Mouse (Mus musculus): ENCODE results near the gene Gpatch2l. TPM values are rescaled to one million over a fixed set of nuclear protein-coding genes. Genes with fewer than 3 reads are reported as not detected.

Gene Gpatch2l
- total and polyA plus RNA-seq, 3 experiments, result 5.5 to 8.5 (median 8.0) TPM

GRCm38 (mm10) chr12:86212693-86213470, 28.8 kb upstream of the Gpatch2l start:
- peaks cover 44% of the 10 kb centered on the region for H3K27me3 ChIP-seq (replicated peaks)
- H3K9me3 ChIP-seq (replicated peaks; ENCODE audit: low read length), result no peaks in the 10 kb centered on the region
- dilution Hi-C loops (cut with MboI; ENCODE audit: extremely low pct_ligation_motif_present, extremely low pct_unique_long_range_greater_than_20kb, low sequenced_read_pairs), result no loop called here
- H3K27ac ChIP-seq (ENCODE audit: insufficient read depth, low read depth), result no peak overlapping the region
- 0 out of 2 replicates have a peak overlapping the region, but pooled peaks have one; percentile 2 for H3K4me2 ChIP-seq (ENCODE audit: insufficient read depth, low read depth, poor library complexity, severe bottlenecking)
- H3K4me1 ChIP-seq (ENCODE audit: control insufficient read depth in 1 of 2, insufficient read depth in 2 of 2), result peaks cover 0 to 5% of the 10 kb centered on the region in 2 experiments; a peak in 1 of 4 replicates
- TF ChIP-seq POLR2AphosphoS2 (IDR thresholded peaks at IDR 0.05; ENCODE audit: low read depth, low read length) (no peak), BHLHE40 (IDR thresholded peaks at IDR 0.05; ENCODE audit: low read depth, low read length) (no peak), SIN3A (IDR thresholded peaks at IDR 0.05; ENCODE audit: low read length) (peak; percentile 74), NRF1 (IDR thresholded peaks at IDR 0.05; ENCODE audit: low read depth, low read length) (no peak), ZNF384 (IDR thresholded peaks at IDR 0.05; ENCODE audit: low read depth, low read length) (no peak), KAT2A (IDR thresholded peaks at IDR 0.05; ENCODE audit: insufficient replicate concordance, low read length) (no peak), RAD21 (IDR thresholded peaks at IDR 0.05; ENCODE audit: low read depth, low read length) (no peak), CHD2 (IDR thresholded peaks at IDR 0.05; ENCODE audit: low read length) (no peak), IRF4 (IDR thresholded peaks at IDR 0.05; ENCODE audit: low read depth, low read length) (peak; percentile 50; the same call in 1 of the 2 replicates), CTCF (conservative IDR thresholded peaks at IDR 0.05 in 1 of 2, IDR thresholded peaks at IDR 0.05 in 1 of 2; ENCODE audit: low read depth in 2 of 2, low read length in 2 of 2) (no peak), ELF1 (IDR thresholded peaks at IDR 0.05; ENCODE audit: low read depth, low read length) (no peak)
- DNase-seq (ENCODE audit: extremely low read depth), result peak; percentile 21
- in situ Hi-C loops (cut with MboI; ENCODE audit: low pct_ligation_motif_present, low pct_unique_long_range_greater_than_20kb, low sequenced_read_pairs), result no loop called here
- no peaks in the 10 kb centered on the region for H3K79me2 ChIP-seq (replicated peaks; ENCODE audit: control insufficient read depth, extremely low read depth, insufficient read depth, poor library complexity, severe bottlenecking)
- H3K9ac ChIP-seq (ENCODE audit: insufficient read depth, low read depth), result no peak overlapping the region
- H3K36me3 ChIP-seq (replicated peaks in 1 of 2; ENCODE audit: control insufficient read depth in 1 of 2, insufficient read depth in 1 of 2, low read length in 1 of 2), result no peaks in the 10 kb centered on the region
- no peak overlapping the region for H3K4me3 ChIP-seq (replicated peaks in 1 of 3; ENCODE audit: low read depth in 2 of 3, low read length in 2 of 3, poor library complexity in 1 of 3)

GRCm38 (mm10) chr12:86214201-86214600, 27.5 kb upstream of the Gpatch2l start:
- Histone ChIP-seq H3K27me3 (replicated peaks) (peaks cover 37% of the 10 kb centered on the region), H3K36me3 (replicated peaks in 1 of 2; ENCODE audit: control insufficient read depth in 1 of 2, insufficient read depth in 1 of 2, low read length in 1 of 2) (no peaks in the 10 kb centered on the region), H3K4me2 (ENCODE audit: insufficient read depth, low read depth, poor library complexity, severe bottlenecking) (no peak overlapping the region), H3K79me2 (replicated peaks; ENCODE audit: control insufficient read depth, extremely low read depth, insufficient read depth, poor library complexity, severe bottlenecking) (no peaks in the 10 kb centered on the region), H3K4me1 (ENCODE audit: control insufficient read depth in 1 of 2, insufficient read depth in 2 of 2) (peaks cover 0 to 5% of the 10 kb centered on the region in 2 experiments; a peak in 1 of 4 replicates), H3K4me3 (replicated peaks in 1 of 3; ENCODE audit: low read depth in 2 of 3, low read length in 2 of 3, poor library complexity in 1 of 3) (no peak overlapping the region), H3K27ac (ENCODE audit: insufficient read depth, low read depth) (no peak overlapping the region), H3K9me3 (replicated peaks; ENCODE audit: low read length) (no peaks in the 10 kb centered on the region), H3K9ac (ENCODE audit: insufficient read depth, low read depth) (no peak overlapping the region)
- in situ Hi-C loops (cut with MboI; ENCODE audit: low pct_ligation_motif_present, low pct_unique_long_range_greater_than_20kb, low sequenced_read_pairs), result no loop called here
- TF ChIP-seq IRF4 (IDR thresholded peaks at IDR 0.05; ENCODE audit: low read depth, low read length) (no peak), TBP (conservative IDR thresholded peaks at IDR 0.05; ENCODE audit: low read depth, low read length) (no peak), MAX (IDR thresholded peaks at IDR 0.05; ENCODE audit: low read length) (no peak), CTCF (conservative IDR thresholded peaks at IDR 0.05 in 1 of 2, IDR thresholded peaks at IDR 0.05 in 1 of 2; ENCODE audit: low read depth in 2 of 2, low read length in 2 of 2) (no peak), GABPA (IDR thresholded peaks at IDR 0.05; ENCODE audit: insufficient replicate concordance, low read depth, low read length) (no peak)
- DNase-seq (ENCODE audit: extremely low read depth), result no peak
- dilution Hi-C loops (cut with MboI; ENCODE audit: extremely low pct_ligation_motif_present, extremely low pct_unique_long_range_greater_than_20kb, low sequenced_read_pairs), result no loop called here
